Comparison of ENCODE assay signal across 8 mouse cellular contexts in the genomic region with DNA sequence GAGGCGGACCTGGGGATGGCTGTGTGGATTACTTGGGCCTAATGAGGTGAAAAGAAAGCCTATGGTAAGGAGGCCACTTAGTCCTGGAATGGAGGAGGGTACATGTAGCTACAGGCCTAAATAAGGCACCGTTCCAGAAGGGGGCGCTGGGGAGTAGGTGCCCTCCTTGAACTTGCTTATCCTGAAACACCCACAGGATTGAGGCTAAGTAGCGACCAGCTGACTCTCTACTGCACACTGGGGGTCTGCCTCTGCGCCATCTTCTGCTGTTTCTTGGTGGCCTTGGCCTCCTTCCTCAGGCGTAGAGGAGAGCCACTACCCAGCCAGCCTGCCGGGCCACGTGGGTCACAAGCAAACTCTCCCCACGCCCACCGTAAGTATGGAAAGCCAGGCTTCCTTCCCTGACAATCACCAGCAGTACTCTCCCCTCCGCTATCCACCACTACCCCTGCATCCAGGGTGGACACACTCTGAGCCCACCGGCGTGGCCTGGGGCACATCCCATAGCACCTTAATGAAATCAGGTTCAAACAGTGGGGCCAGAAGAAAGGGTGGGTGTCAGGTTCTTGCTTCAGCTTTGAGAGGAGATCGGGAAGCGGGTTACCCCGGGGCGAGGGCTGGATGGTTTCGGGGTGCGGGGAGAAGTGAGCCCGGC. TPM values are rescaled to one million over a fixed set of nuclear protein-coding genes. Genes with fewer than 3 reads are reported as not detected.
A peak's percentile ranks its signal among the peaks of the same experiment; 100 is the strongest.
DNase-seq lines count a peak whose midpoint lies in the region; ATAC-seq lines count a peak whose summit lies in the region.

No protein-coding gene starts in this region.

- intact Hi-C loops in heart, postnatal 10 days (cut with DNase I): no loop called here

- peaks cover 41% of the 10 kb centered on the region for H3K27me3 ChIP-seq in heart, embryonic 13.5 days (replicated peaks)
- H3K27me3 ChIP-seq in limb, embryonic 10.5 days (ENCODE audit: low read depth, poor library complexity, severe bottlenecking): peaks cover 30% of the 10 kb centered on the region
- H3K27me3 ChIP-seq in midbrain, embryonic 12.5 days: peaks cover 28% of the 10 kb centered on the region

- H3K9ac ChIP-seq in heart, embryonic 13.5 days: peak overlapping the region; percentile 77
- peak overlapping the region; percentile 54; the same call in 1 of the 2 replicates for H3K9ac ChIP-seq in midbrain, embryonic 12.5 days (replicated peaks)

- ATAC-seq in heart, embryonic 13.5 days (ENCODE audit: extremely low read depth, insufficient number of reproducible peaks, low FRiP score, low TSS enrichment): no peak
- ATAC-seq in midbrain, embryonic 12.5 days (ENCODE audit: low FRiP score, low read depth): no peak; the same call in 1 of the 2 replicates

- no peak for DNase-seq in heart, postnatal 10 days
- DNase-seq in adrenal gland, postnatal 36 days: peak; percentile 59 to 70
- DNase-seq in forelimb bud, embryonic 11.5 days (ENCODE audit: low read depth, low spot score): peak; percentile 51
- peak; percentile 67 for DNase-seq in limb, embryonic 10.5 days (ENCODE audit: low spot score)
- no peak for DNase-seq in right cerebral cortex, postnatal 4 days
- DNase-seq in left cerebral cortex, adult 9 months (ENCODE audit: low spot score in 2 of 2): no peak

- WGBS in heart, embryonic 13.5 days: 13% methylated on average over 20 of the region's 20 CpGs
- 16% methylated on average over 20 of the region's 20 CpGs for WGBS in limb, embryonic 10.5 days
- WGBS in midbrain, embryonic 12.5 days: 13% methylated on average over 20 of the region's 20 CpGs

- H3K36me3 ChIP-seq in heart, embryonic 13.5 days: peaks cover 8% of the 10 kb centered on the region
- H3K36me3 ChIP-seq in limb, embryonic 10.5 days: peaks cover 7% of the 10 kb centered on the region
- H3K36me3 ChIP-seq in midbrain, embryonic 12.5 days: peaks cover 10% of the 10 kb centered on the region

- H3K4me2 ChIP-seq in heart, embryonic 13.5 days: peak overlapping the region; percentile 82
- peak overlapping the region; percentile 78 for H3K4me2 ChIP-seq in midbrain, embryonic 12.5 days (replicated peaks)

- peak overlapping the region; percentile 52 for H3K4me3 ChIP-seq in heart, embryonic 13.5 days
- peak overlapping the region; percentile 55 for H3K4me3 ChIP-seq in limb, embryonic 10.5 days
- H3K4me3 ChIP-seq in midbrain, embryonic 12.5 days: peak overlapping the region; percentile 44

- H3K9me3 ChIP-seq in heart, embryonic 13.5 days: no peaks in the 10 kb centered on the region
- no peaks in the 10 kb centered on the region for H3K9me3 ChIP-seq in limb, embryonic 10.5 days (replicated peaks)
- H3K9me3 ChIP-seq in midbrain, embryonic 12.5 days: no peaks in the 10 kb centered on the region

- peaks cover 24% of the 10 kb centered on the region for H3K4me1 ChIP-seq in heart, embryonic 13.5 days
- H3K4me1 ChIP-seq in limb, embryonic 10.5 days: peaks cover 12% of the 10 kb centered on the region
- peaks cover 11% of the 10 kb centered on the region for H3K4me1 ChIP-seq in midbrain, embryonic 12.5 days

- H3K27ac ChIP-seq in heart, embryonic 13.5 days (replicated peaks): no peak overlapping the region
- peak overlapping the region; percentile 58 for H3K27ac ChIP-seq in limb, embryonic 10.5 days
- no peak overlapping the region for H3K27ac ChIP-seq in midbrain, embryonic 12.5 days (replicated peaks)

RNA-seq across cellular contexts. Expression of a gene that starts 20.2 kb away (rescaled TPM):
- 1.6 and 2.4 TPM in 2 replicates for polyA plus RNA-seq in heart, embryonic 13.5 days (2015; fragmentation: Nextera tagmentation; extraction: Ambion mirVana)
- 1 to 10 TPM in 1 of 2 experiments, under 1 TPM in 1; 0.91 to 1.0 TPM for total RNA-seq in heart, postnatal 10 days (2021)
- total RNA-seq in adrenal gland, postnatal 36 days (2021): 1 to 10 TPM in 1 of 2 experiments, under 1 TPM in 1; 0.40 to 1.1 TPM
- polyA plus RNA-seq in limb, embryonic 10.5 days (2016; fragmentation: Nextera tagmentation; extraction: Ambion mirVana): 0.39 TPM in 2 replicates
- 0.68 and 1.6 TPM in 2 replicates for polyA plus RNA-seq in midbrain, embryonic 12.5 days (2016; fragmentation: Nextera tagmentation; extraction: Ambion mirVana)

RNA-seq across cellular contexts. Expression of a gene that starts 28.1 kb away (rescaled TPM):
- 69.9 and 76.1 TPM in 2 replicates for polyA plus RNA-seq in heart, embryonic 13.5 days (2015; fragmentation: Nextera tagmentation; extraction: Ambion mirVana)
- 10 to 100 TPM; 55.1 to 57.6 TPM for total RNA-seq in heart, postnatal 10 days (2021)
- total RNA-seq in adrenal gland, postnatal 36 days (2021): 10 to 100 TPM; 59.1 to 99.4 TPM
- polyA plus RNA-seq in limb, embryonic 10.5 days (2016; fragmentation: Nextera tagmentation; extraction: Ambion mirVana): 139 and 168 TPM in 2 replicates
- 338 and 345 TPM in 2 replicates for polyA plus RNA-seq in midbrain, embryonic 12.5 days (2016; fragmentation: Nextera tagmentation; extraction: Ambion mirVana)

Comparison
In these comparisons a context has a peak if more than half of its experiments do, and no peak if none do; other contexts are left out.
1. DNase-seq: peak in adrenal gland, postnatal 36 days (2 of 2), forelimb bud, embryonic 11.5 days (single experiment) and limb, embryonic 10.5 days (single experiment); none in heart, postnatal 10 days (0 of 2), right cerebral cortex, postnatal 4 days (single experiment) and left cerebral cortex, adult 9 months (0 of 2).
2. Peak in every context shown above with its lines, with median percentiles within 50 percentile points of each other: H3K4me3 ChIP-seq.